ENCODE assay signal across 8 mouse cellular contexts in genomic region chr1:118390266-118390660, GRCm38 (mm10). TPM values are rescaled to one million over a fixed set of nuclear protein-coding genes. Genes with fewer than 3 reads are reported as not detected.
DNase-seq lines count a peak whose midpoint lies in the region; ATAC-seq and TF ChIP-seq lines count a peak whose summit lies in the region.

No protein-coding gene starts in this region.

- peak overlapping the region; percentile 96 for H3K4me3 ChIP-seq in left cerebral cortex, adult 2 months
- H3K4me3 ChIP-seq in embryonic facial prominence, embryonic 12.5 days: peak overlapping the region; percentile 95
- H3K4me3 ChIP-seq in neural tube, embryonic 12.5 days: peak overlapping the region; percentile 94

- TF ChIP-seq CTCF in left cerebral cortex, adult 2 months (IDR thresholded peaks at IDR 0.05): no peak

- H3K36me3 ChIP-seq in embryonic facial prominence, embryonic 12.5 days: no peaks in the 10 kb centered on the region
- peaks cover 4% of the 10 kb centered on the region; the same call in 1 of the 2 replicates for H3K36me3 ChIP-seq in neural tube, embryonic 12.5 days

- H3K4me1 ChIP-seq in embryonic facial prominence, embryonic 12.5 days: 0 out of 2 replicates have a peak, but pooled peaks cover 4% of the 10 kb centered on the region
- peaks cover 8% of the 10 kb centered on the region for H3K4me1 ChIP-seq in neural tube, embryonic 12.5 days

- ATAC-seq in embryonic facial prominence, embryonic 12.5 days (ENCODE audit: insufficient number of reproducible peaks, insufficient read depth, low FRiP score, low TSS enrichment): no peak
- no peak for ATAC-seq in neural tube, embryonic 12.5 days (ENCODE audit: low FRiP score, low read depth)

- intact Hi-C loops in left cerebral cortex, adult 2 months (cut with DNase I): no loop called here
- intact Hi-C loops in left cerebral cortex, postnatal 10 days (cut with DNase I): no loop called here

- 8% methylated on average over 8 of the region's 8 CpGs for WGBS in embryonic facial prominence, embryonic 12.5 days
- 16% methylated on average over 8 of the region's 8 CpGs for WGBS in neural tube, embryonic 12.5 days

- peak overlapping the region; percentile 89 for H3K9ac ChIP-seq in embryonic facial prominence, embryonic 12.5 days
- peak overlapping the region; percentile 86 for H3K9ac ChIP-seq in neural tube, embryonic 12.5 days

- no peaks in the 10 kb centered on the region for H3K9me3 ChIP-seq in embryonic facial prominence, embryonic 12.5 days
- no peaks in the 10 kb centered on the region for H3K9me3 ChIP-seq in neural tube, embryonic 12.5 days

- no peaks in the 10 kb centered on the region for H3K27me3 ChIP-seq in embryonic facial prominence, embryonic 12.5 days
- no peaks in the 10 kb centered on the region for H3K27me3 ChIP-seq in neural tube, embryonic 12.5 days (replicated peaks)

- DNase-seq in left cerebral cortex, adult 2 months (ENCODE audit: extremely low spot score in 1 of 2, low spot score in 2 of 2): peak in 1 of 2 experiments; percentile 12
- no peak for DNase-seq in left cerebral cortex, postnatal 10 days (ENCODE audit: extremely low spot score in 1 of 2, low spot score in 2 of 2)
- peak; percentile 2 for DNase-seq in hindlimb bud, embryonic 11.5 days (ENCODE audit: extremely low spot score, low read depth, low spot score)
- no peak for DNase-seq in right cerebral cortex, adult 2 months (ENCODE audit: low spot score in 2 of 2)
- no peak for DNase-seq in adrenal gland, adult 2 months
- DNase-seq in right cerebral cortex, postnatal 14 days: no peak

- H3K4me2 ChIP-seq in embryonic facial prominence, embryonic 12.5 days (replicated peaks): peak overlapping the region; percentile 51
- peak overlapping the region; percentile 64 for H3K4me2 ChIP-seq in neural tube, embryonic 12.5 days (replicated peaks)

- peak overlapping the region; percentile 94 for H3K27ac ChIP-seq in left cerebral cortex, adult 2 months
- H3K27ac ChIP-seq in embryonic facial prominence, embryonic 12.5 days: peak overlapping the region; percentile 92; the same call in 1 of the 2 replicates
- H3K27ac ChIP-seq in neural tube, embryonic 12.5 days: peak overlapping the region; percentile 0; the same call in 1 of the 2 replicates

RNA-seq across cellular contexts. Expression of gene Clasp1, which starts 1.4 kb away (rescaled TPM):
- total RNA-seq in left cerebral cortex, adult 2 months (2021): 100 to 1,000 TPM; 112 to 118 TPM
- 100 to 1,000 TPM; 143 to 154 TPM for total RNA-seq in left cerebral cortex, postnatal 10 days (2021)
- 79.7 and 81.1 TPM in 2 replicates for polyA plus RNA-seq in embryonic facial prominence, embryonic 12.5 days (2016; fragmentation: Nextera tagmentation; extraction: Ambion mirVana)
- 128 and 132 TPM in 2 replicates for polyA plus RNA-seq in neural tube, embryonic 12.5 days (2016; fragmentation: Nextera tagmentation; extraction: Ambion mirVana)
- total RNA-seq in adrenal gland, adult 2 months (2021): 10 to 100 TPM; 36.0 to 42.9 TPM
- 13.1 and 14.9 TPM in 2 replicates for polyA plus RNA-seq in adrenal gland, adult 2 months (2012; rRNA removed)

Comparison
In these comparisons a context has a peak if more than half of its experiments do, and no peak if none do; other contexts are left out.
1. H3K27ac ChIP-seq: peak in every context shown above with its lines; median percentile 94 in left cerebral cortex, adult 2 months; 92 in embryonic facial prominence, embryonic 12.5 days; 0 in neural tube, embryonic 12.5 days.